Mouse (Mus musculus) testis, postnatal 10 days (tissue): ENCODE results near the gene Ints13.
A peak's percentile ranks its signal among the peaks of the same experiment; 100 is the strongest.

Experiments used
- DNase-seq: peaks from one replicate; pipeline ENCODE4 v3.0.0; 2021; ENCODE audit warnings: low spot score

Ints13 gene

GRCm38 (mm10) chr6:146538661-146539060 lies 39.0 kb downstream of the Ints13 start:
- no peak for DNase-seq

GRCm38 (mm10) chr6:146538071-146538470 lies 39.6 kb downstream of the Ints13 start:
- no peak for DNase-seq

- DNase-seq: no peak
Measured at GRCm38 (mm10) chr6:146537111-146537510, 40.5 kb downstream of the Ints13 start.

- DNase-seq: no peak
Measured at GRCm38 (mm10) chr6:146535501-146535900, 42.1 kb downstream of the Ints13 start.

- DNase-seq: no peak
Measured at GRCm38 (mm10) chr6:146533146-146533545, 44.5 kb downstream of the Ints13 start.

GRCm38 (mm10) chr6:146530769-146531168 lies 46.9 kb downstream of the Ints13 start:
- DNase-seq: no peak

- no peak for DNase-seq
Measured at GRCm38 (mm10) chr6:146530363-146530762, 47.3 kb downstream of the Ints13 start.

- no peak for DNase-seq
Measured at GRCm38 (mm10) chr6:146527537-146527936, 50.1 kb downstream of the Ints13 start.

GRCm38 (mm10) chr6:146525500-146525899 lies 52.1 kb downstream of the Ints13 start:
- no peak for DNase-seq

GRCm38 (mm10) chr6:146521456-146522245 lies 56.0 kb downstream of the Ints13 start:
- no peak for DNase-seq

- DNase-seq: no peak
Measured at GRCm38 (mm10) chr6:146519019-146519418, 58.6 kb downstream of the Ints13 start.

- no peak for DNase-seq
Measured at GRCm38 (mm10) chr6:146515936-146516335, 61.7 kb downstream of the Ints13 start.

GRCm38 (mm10) chr6:146514531-146514948 lies 63.1 kb downstream of the Ints13 start:
- no peak for DNase-seq

GRCm38 (mm10) chr6:146513899-146514298 lies 63.7 kb downstream of the Ints13 start:
- no peak for DNase-seq

- no peak for DNase-seq
Measured at GRCm38 (mm10) chr6:146513384-146513783, 64.3 kb downstream of the Ints13 start.

GRCm38 (mm10) chr6:146511511-146511910 lies 66.1 kb downstream of the Ints13 start:
- no peak for DNase-seq

- DNase-seq: no peak
Measured at GRCm38 (mm10) chr6:146509891-146510290, 67.7 kb downstream of the Ints13 start.

- no peak for DNase-seq
Measured at GRCm38 (mm10) chr6:146504459-146504858, 73.2 kb downstream of the Ints13 start.

GRCm38 (mm10) chr6:146502856-146503255 lies 74.8 kb downstream of the Ints13 start:
- DNase-seq: no peak

- DNase-seq: peak; percentile 92
Measured at GRCm38 (mm10) chr6:146501866-146502804, 75.5 kb downstream of the Ints13 start, which contains the start of gene Itpr2. TSS of gene Itpr2 (minus strand) at chr6:146502223.

- peak; percentile 55 for DNase-seq
Measured at GRCm38 (mm10) chr6:146501316-146501865, 76.2 kb downstream of the Ints13 start.

- no peak for DNase-seq
Measured at GRCm38 (mm10) chr6:146500771-146501170, 76.9 kb downstream of the Ints13 start.
